Mouse (Mus musculus) lung, postnatal 14 days (tissue): Measurements from ENCODE around the gene Nim1k.

Experiments
- DNase-seq: peaks from one replicate; pipeline ENCODE4 v3.0.0; 2021

Gene Nim1k

DNA sequence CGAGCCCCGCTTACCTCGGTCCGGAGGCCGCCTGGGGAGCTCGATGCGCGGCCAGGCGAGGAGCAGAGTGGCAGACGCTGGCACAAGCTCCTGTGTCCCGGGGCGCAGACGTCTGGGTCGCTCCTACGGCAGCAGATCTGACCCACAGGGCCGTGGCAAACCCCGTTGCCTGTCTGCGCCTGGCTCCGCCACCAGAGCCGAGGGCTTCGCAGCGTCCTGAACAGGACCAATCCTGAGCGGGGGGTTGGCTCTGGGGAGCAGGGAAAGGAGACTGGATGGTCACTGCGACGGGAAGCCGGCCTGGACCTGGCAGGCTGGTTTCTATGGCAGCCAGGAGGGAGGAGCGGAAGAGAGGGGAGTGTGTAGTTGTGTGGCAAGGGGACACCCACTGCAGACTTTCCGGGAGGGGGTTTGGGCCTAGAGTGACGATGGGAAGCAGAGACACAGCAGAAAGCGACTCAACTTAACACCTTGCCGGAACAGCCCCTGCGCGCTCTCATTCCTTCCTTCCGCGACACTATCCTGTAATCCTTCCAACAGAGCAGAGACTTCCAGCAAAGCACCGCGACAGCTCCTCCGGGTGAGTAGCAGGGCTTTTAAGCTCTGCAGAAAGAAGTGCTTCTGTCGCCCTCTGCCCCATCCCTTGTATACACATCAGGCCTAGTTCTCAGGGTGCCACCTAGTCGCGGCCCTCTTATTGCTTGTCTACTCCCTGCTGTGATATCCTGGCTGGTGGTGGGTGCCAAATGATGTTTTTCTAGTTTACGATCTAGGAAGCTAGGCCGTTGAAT, at the start of gene Nim1k:
Gene Nim1k (minus strand): TSS at position 202 of the 791 bp plus-strand sequence.
- peak; percentile 77 for DNase-seq

DNA sequence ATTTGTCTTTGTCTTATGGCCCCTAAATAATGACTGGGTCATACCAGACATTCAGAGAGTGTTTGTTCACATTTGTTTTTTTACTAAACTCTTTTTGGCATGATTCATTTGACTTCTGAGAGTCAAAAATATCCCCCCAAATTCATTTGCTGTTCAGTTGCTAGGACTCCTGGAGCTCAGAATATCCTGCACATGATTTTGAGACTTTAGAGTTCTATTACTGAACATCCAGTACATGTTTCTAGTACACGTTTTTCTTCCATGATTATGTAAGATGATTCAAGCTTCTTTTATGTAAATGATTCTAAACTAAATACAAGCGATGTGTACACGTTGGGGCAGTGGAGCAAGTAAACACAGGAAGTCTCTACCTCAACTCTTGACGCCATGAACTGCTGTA, 42.0 kb upstream of the Nim1k start:
- DNase-seq: no peak

DNA sequence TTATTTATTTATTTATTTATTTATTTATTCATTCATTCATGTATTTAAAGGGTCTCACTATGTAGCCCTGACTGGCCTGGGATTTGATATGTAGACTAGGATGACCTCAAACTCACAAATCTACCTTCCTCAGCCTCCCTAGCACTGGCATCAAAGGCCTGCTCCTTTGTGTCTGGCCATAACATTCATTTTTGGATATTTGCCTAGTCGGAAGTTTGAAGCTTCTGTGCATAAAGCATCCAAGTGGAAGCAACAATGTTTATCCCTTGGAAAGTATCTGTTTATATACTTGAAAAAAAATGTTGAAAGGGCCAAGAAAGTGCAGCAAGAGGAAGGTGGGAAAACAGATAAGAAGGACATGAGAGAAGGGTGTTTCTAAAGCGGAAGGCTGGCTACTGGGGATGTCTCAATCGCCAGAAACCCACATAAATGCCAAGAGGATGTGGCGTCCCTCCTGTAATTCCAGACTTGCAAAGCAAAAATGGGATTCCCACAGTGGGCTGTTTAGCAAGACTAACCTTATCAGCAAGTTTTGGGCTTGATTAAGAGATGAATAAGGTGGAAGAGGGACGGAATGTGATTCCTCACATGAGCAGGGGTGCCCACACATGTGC, 37.2 kb upstream of the Nim1k start:
- no peak for DNase-seq

DNA sequence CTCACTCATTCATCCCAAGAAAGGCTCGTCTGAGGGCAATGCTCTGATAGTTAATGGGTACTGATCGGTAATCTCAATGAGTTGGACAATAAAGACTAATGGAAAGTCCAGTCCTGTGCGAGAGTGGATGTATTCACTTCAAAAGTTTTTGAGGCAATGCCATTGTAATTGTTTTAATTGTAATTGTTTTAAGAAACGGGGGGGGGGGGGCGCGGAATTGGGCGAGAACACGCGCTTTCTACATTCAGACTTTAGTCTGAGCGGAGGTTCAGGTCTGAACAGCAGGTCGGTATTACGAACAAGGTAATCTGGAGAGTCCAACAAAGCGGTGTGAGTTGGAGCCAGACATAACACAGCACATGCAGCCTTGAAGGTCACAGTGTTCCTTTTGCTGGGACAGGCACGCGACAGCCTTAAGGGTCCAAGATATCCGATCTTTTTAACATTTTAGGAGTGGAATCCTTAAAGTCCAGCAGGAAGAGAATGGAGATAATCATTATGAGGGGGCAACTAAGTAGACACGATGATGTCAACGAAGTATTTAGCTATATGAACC, 36.0 kb upstream of the Nim1k start:
- no peak for DNase-seq

DNA sequence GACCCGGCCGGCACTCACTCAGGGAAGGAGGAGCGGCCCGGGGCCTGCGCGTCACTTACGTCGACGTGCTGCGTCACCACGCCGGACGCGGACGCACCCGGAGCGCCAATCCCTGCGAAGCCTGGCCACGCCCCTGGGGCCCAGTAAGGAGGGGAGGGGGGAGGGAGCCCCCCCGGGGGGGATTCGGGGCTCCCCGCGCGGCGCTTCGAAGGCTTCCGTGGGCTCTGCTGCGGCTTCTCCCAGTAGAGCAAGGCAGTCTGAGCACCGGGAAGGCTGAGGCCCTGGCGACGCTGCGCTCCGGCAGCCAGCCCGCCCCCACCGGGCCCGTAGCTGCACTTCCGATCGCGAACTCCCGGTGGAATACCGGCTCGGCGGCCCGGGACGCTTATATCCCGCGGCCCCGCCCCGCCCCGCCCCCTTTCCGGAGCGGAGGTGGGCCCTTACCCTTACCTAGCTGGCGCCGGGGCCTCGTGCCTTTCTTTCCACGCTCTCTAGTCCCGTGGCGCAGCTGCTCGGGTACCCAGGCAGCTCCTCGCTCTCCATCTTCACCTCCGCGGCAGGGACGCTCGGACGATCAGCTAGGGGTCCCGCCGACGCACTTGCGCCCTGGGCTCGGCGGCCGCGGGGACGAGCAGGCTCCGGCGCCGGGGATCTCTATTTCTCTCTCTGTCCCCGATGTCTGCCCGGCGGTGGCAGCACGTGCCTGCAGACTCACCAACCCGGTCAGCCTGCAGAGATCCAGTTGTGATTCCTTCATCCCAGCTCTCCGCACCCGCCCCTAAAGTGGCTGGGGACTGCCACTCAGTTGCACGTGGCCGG, 35.3 kb upstream of the Nim1k start, which contains the start of gene Zfp131:
Gene Zfp131 (minus strand): TSS at position 129 of the 819 bp plus-strand sequence.
- peak; percentile 96 for DNase-seq

DNA sequence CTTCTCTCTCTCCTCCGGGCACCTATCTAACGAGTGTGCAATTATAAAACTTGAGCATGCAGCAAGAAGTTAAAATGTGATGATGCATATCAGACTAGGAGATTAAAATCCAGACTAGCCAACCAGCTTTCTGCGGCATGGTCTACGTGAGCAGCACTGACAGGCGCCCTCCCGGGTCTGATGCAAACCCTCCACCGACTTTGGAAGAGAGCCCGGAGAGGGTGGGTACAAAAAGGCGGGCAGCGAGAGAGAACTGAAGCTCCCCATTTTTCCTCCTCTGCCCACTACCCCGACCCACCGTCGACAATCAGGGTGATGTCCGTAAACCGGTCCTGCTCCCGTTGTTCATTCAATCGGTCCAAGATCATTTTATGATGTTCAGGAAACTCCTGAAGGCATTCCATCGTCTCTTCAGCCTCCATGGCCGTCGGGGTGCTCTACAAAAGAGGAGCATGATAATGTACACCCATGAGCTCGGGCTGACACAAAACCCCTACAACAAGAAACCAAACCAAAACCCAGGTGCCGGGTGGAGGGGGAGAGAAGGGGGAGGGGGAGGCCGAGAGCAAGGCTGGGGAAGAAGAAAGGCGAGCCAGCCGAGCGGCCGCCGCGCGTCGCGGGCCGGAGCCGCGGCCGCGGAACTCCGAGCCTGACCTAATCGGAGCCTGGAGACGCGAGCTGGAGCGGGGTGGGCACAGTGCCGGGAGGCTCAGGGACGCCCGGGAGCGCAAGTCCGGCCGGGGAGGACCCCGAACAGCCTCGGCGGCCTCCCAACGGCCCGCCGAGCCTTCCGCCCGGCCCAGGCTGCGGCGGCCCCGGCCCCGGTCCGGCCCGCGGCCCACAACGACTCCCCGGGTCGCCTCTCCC, 34.4 kb upstream of the Nim1k start:
- DNase-seq: peak; percentile 70

DNA sequence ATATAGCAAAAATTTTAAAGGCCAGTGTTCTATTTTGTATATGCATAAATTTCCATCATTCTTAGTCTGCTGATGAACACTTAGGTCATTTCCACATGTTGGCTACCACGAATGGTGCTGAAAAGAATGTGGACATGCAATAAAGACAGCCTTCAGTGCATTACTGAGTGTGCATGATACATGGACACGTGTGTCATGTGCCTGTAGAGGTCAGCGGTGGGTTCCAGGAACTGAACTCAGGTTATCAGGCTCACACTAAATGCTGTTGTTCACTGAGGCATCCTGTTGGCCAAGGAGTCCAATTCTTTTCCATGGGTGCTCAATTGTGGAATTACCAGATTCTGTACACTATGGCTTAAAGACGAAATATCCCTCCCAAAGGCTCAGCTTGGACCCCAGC, 27.9 kb upstream of the Nim1k start:
- DNase-seq: no peak

DNA sequence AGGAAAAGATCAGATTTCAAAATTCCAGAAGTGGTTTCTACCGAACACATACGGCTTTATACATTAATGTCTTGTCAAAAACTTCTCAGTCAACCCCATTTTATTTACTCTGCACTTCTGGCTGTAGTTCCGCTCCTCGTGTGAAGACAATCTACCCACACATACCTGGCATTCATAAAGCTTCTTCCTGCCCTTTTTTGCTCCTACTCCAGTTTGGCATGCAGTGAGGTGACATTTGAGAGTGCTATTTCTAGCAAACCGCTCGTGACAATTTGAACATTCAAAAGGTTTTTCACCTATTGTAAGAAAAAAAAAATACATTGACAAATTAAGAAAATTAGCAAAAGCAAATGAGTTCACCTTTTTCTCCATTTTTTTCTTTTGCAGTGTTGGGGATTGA, 12.9 kb upstream of the Nim1k start:
- no peak for DNase-seq

DNA sequence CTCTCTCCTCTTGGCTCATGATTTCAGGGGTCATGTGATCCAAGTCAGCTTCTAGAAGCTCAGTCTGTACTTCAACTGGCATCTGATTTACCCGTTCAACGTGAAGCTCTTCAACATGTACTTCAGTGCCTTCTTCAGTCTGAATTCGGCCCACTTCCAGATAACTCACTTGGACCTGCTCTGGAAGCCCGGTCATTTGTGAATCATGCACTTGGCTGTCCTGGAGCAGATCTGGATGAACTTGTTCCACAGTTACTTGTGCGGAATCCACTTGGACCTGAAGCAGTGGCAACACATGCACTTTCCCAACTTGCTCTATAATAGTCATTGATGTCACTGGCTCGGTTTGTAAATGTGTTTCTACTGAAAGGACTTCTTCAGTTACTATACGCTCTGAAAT, 10.8 kb upstream of the Nim1k start:
- DNase-seq: no peak

DNA sequence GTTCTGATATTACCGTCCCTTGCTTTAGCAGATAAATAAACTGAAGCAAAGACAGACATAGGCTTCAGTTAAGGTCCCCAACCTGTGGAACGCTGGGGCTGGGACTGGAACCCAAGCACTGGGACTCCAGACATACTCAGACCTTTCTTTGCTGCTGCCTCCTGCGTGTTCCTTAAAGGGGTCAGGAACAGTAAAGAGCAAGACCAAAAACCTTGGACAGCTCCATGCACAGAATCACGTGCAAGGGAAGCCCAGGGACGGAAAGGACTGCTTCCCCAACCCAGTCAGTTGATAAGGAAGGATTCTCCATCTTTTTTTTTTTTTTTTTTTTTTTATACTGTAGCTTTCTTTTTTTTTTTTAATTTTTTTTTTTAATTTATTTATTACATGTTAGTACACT, 1.1 kb upstream of the Nim1k start:
- no peak for DNase-seq

DNA sequence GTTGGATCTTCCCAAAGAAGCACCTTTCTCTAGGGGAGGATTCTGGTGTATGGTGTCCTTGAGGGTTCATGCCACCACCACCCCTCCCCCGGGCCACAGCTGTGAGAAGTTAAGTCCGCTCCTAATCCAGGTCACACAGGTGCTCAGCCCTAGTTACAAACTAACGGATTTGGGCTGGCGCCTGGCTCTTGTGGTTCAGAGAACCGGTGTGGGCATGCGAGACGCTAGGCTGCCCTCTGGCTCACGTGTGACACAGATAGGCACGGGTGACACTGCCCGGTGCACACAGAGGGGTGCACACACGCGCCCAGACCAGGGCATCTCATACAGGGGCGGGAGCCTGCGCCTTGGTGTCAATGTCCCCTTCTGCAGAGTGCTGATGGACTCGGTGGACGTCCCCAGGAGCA, 538 bp downstream of the Nim1k start:
- DNase-seq: peak; percentile 19

DNA sequence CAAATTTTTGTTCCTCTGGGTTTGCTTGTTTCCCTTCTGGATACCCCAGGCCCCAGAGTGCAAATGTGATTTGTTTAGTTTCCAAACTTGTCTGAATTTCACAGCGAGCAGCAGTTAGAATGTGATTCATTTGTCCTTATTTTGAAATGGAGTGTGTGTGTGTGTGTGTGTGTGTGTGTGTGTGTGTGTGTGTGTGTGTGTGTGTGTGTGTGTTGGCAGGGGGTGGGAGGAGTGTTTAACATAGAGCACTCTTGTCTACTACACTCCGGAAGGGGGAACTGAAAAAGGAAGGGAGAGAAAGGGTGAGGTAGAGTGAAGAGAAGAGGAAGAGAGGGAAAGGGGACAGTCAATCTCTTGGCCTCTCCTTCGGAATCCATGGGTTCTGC, 1.1 kb downstream of the Nim1k start:
- no peak for DNase-seq

DNA sequence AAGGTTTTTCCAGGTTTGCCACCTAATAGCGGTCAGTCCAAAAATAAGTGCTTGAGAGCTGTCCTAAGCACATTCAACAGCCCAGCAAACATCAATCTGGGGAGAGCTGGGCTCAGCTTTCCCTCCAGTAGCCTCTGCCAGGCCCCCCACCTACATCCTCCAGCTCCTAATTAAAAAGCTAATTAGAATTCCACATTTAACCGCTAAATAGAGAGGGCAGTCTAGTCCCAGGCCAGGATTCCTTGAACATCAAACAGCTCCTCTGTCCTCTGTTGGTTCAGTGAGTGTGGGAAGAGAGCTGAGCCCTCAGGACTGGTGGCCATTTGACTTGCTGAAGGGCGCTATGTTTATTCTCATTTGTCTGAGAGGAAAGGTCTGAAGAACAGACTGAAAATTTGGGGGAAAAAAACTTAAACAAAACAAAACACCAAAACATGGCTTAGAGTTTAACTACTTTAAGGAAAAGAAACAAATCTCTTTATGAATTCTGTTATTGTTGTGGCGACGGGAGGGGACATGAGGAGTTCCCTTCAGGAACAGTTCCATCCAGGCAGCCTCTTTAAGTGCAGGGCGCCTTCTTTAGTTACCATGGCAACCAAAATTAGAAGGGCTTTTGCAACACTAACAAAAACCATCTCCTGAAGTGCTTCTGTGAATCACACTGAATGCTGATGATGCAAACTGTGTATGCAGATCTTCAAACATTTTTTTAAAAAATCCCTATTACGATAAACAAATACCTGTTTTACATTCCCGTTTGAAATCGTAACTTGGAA, 1.6 kb downstream of the Nim1k start:
- DNase-seq: no peak

DNA sequence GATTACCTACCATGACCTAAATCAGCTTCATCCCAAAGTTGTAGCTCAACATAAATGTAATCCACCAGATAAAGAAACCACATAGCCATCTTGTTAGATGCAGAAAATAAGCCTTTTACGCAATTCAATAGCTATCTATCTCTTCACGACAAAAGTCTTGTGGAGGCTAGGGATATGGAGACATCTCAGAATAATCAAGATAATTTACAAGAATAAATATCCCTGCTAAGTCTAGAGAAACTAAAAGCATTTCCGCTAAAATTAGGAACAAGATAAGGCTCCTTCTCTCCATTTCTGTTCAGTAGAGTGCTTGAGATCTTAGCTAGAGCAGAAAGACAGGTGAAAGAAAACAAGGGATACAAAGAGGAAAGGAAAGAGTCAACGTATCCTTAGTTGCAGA, 8.8 kb downstream of the Nim1k start:
- DNase-seq: no peak

DNA sequence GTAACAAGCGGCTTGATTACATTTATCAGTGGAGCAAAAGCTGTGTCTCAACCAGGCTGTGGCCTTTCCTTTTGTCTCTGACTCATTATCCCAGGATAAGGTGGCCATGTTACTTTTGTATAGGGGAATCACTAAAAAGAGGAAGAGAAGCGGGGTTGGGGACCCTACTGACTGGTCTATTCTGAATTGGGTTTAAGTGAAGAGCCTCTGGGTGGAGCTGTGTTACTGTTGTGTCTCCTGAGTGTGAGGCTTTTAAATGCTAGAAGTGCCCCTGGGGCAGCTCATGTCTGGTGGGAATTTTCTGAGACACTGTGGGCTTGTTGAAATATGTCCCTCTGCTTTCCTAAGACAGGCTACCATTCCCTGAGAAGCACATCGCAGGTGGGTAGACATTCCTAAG, 12.2 kb downstream of the Nim1k start:
- no peak for DNase-seq

DNA sequence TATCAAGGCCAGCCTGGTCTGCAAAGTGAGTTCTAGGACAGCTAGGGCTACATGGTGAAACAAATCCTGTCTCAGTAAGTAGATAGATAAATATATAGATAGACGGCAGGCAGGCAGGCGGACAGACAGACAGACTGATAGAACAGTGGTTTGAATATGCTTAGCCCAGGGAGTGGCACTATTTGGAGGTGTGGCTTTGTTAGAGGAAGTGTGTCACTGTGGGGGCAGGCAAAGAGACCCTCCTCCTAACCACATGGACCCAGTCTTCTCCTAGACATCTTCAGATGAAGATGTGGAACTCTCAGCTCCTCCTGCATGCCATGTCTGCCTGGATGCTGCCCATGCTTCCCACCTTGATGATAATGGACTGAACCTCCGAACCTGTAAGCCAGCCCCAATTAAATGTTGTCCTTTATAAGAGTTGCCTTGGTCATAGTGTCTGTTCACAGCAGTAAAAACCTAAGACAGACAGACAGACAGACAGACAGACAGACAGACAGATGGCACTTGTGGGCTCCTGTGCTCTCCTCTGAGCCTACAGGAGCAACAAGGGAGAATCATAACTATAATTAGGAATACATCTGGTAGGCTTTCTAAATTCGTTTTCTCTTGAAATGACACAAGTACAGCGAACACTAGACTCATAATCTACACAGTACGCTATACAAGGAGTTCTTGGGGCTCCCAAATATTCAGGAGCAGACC, 12.8 kb downstream of the Nim1k start:
- DNase-seq: no peak

DNA sequence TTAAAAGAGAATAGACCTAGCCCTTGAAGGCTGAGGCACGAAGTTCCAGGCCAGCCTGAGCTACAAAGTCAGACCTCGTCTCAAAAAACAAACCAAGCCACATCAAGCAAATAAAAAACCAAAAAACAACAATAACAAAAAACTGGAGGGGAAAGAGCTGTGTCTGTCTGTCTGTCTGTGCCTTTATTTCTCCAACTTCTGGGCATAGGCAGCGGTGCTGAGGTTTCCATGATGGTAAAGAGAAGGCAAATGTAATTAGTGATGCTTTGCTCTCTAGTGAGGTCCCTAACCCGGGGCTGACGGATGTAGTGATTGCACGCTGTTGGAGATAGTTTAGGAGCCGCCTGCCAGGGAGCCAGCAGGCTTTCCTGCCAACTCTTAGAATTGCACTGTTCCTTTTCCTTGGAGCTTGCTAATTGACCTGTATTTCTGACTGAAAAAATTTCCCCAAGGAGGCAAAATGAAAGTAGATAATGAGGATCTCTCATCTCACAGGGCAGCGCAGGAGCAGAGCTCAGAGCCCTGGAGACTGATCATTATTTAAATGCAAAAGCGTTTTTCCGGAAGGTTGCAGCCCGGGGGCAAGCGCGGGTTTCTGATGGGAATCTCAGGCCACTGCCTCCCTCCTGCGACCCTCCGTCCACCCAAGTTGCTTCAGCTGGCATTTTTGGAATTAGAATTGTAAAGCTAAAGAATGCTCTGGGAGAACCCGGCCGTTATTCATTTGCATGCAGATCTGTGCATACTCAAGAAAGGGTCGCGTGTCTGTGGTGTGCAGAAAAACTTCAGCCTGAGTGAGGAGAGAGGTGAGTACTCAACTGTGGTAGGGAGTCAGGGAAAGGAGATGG, 14.1 kb downstream of the Nim1k start:
- no peak for DNase-seq

DNA sequence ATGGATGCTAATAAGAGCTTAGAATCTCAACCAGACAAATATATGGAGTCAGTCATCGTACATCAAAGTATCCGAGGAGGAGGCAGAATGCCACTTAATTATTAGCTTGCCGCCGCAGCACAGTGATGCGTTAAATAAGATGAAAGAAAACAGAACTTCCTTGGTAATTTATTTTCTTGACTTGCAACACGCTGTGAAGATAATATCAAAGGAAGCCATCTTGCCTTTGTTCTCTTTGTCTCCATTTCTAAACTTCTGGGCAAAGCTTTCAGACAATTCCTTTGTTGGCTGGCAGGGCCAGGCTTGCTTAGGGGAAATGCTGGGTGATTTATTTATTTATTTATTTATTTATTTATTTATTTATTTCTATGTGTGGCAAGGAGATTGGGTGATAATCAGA, 24.2 kb downstream of the Nim1k start:
- no peak for DNase-seq

DNA sequence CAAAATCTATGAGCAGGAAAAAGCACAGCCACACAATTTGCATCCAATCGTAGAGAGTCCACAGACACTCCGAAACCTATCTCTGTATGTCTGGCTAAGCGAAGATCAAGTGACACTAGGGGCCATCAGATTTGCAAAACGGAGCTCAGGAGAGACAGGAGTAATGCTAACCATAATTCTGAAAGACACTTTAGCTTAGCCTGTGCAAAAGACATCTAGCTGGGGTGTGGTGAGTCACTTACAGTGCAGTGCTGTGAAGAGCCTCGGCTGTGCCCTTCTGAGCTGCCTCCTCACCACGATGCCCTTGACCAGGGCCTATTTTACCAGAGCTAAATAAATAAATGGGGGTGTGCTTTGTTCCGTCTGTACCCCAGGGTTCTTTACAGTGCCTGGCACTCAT, 26.3 kb downstream of the Nim1k start:
- DNase-seq: no peak
